Mouse (Mus musculus): ENCODE measurements around the gene Ttc29. TPM values are rescaled to one million over a fixed set of nuclear protein-coding genes. Genes with fewer than 3 reads are reported as not detected.
A peak's percentile ranks its signal among the peaks of the same experiment; 100 is the strongest.

The Ttc29 gene
- polyA plus RNA-seq, 1 experiment from 2014 or later: 0.38 TPM

DNA sequence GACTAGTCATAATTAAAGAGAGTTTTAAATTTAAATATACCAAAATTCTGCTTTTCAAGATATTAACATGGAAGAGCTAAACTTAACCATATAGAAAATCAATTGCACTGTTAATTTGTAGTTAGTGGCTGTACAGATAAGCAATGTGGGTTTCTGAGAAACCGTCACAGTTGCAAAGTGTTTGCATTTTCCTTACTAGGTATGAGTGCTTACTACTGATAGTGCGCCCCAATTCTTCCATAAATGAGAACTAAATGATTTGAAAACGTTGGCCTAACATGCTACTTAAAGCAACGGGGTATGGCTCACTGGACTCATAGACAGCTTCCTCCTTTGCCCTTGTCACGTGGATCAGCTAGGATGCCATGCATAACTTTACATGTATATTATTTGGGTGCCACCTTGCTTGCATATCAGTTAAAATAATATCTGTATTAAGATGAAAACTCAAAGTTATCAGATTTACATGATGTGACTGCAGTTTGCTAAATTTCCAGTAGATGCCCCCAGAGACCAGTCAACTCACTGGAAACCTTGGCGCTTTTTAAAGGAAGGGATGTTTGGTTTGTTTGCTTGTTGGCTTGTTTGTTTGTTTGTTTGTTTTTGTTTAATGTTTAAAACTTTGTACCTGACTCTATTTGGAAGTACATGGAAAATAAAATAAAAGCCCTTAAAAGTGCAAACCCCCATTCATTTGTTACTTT, 25.0 kb downstream of the Ttc29 start:
- ATAC-seq: no peak
- Histone ChIP-seq H3K36me3 (no peaks in the 10 kb centered on the region), H3K27me3 (no peaks in the 10 kb centered on the region), H3K9me3 (no peaks in the 10 kb centered on the region), H3K4me1 (replicated peaks) (peaks cover 4% of the 10 kb centered on the region; the same call in 1 of the 2 replicates), H3K27ac (no peak overlapping the region), H3K4me3 (replicated peaks) (no peak overlapping the region), H3K4me2 (replicated peaks) (no peak overlapping the region), H3K9ac (replicated peaks) (no peak overlapping the region)
- 62% methylated on average over 6 of the region's 6 CpGs for whole genome bisulfite sequencing

DNA sequence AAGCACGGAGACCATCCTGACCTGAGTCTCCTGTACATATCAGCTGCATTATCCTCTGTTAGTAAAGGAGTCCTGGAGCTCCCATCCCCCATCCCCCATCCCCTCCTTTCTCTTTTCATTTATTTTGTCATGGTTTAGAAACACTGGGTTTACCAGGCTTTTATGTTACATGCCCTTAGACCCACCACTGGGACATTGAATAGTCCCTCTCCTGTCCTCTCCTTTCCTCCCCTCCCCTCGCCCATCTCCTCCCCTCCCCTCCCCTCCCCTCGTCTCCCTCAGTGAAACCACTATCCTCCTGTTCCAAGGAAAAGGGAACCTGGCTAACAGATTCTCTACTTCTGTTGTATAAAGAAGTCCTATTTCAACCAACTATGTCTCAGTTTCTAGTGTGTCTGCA, 38.0 kb downstream of the Ttc29 start:
- no peaks in the 10 kb centered on the region for H3K9me3 ChIP-seq
- no peak for ATAC-seq
- no peaks in the 10 kb centered on the region for H3K4me1 ChIP-seq (replicated peaks)
- no peak overlapping the region for H3K4me2 ChIP-seq (replicated peaks)
- H3K4me3 ChIP-seq (replicated peaks): no peak overlapping the region
- no peak overlapping the region for H3K9ac ChIP-seq (replicated peaks)
- no peaks in the 10 kb centered on the region for H3K36me3 ChIP-seq
- WGBS: 17% methylated on average over 3 of the region's 3 CpGs
- no peaks in the 10 kb centered on the region for H3K27me3 ChIP-seq
- no peak overlapping the region for H3K27ac ChIP-seq

DNA sequence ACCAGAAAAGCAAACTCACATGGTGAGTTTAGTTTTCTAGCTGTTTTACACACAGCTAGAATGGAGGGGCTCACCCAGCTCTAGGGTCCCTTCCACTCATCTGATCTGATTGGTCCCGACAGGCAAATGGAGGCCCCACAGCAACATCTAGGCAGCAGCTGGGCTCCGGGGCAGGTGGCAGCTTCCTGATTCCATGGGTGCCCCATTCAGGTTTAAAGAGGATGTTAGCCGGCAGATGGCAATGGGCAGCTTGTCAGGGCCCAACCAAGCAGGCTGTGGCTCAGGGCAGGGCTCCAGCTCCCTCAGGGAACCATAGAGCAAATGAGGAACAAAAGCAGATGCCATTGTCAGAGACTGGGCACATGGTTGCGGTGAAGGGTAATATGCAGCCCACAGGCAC, 41.3 kb downstream of the Ttc29 start:
- 0 out of 2 replicates have a peak, but pooled peaks have one; percentile 45 for ATAC-seq
- Histone ChIP-seq H3K27ac (no peak overlapping the region), H3K4me2 (replicated peaks) (no peak overlapping the region), H3K9me3 (no peaks in the 10 kb centered on the region), H3K36me3 (no peaks in the 10 kb centered on the region), H3K4me3 (replicated peaks) (no peak overlapping the region), H3K9ac (replicated peaks) (no peak overlapping the region), H3K4me1 (replicated peaks) (no peaks in the 10 kb centered on the region), H3K27me3 (no peaks in the 10 kb centered on the region)
- 73% methylated on average over 4 of the region's 4 CpGs for WGBS

DNA sequence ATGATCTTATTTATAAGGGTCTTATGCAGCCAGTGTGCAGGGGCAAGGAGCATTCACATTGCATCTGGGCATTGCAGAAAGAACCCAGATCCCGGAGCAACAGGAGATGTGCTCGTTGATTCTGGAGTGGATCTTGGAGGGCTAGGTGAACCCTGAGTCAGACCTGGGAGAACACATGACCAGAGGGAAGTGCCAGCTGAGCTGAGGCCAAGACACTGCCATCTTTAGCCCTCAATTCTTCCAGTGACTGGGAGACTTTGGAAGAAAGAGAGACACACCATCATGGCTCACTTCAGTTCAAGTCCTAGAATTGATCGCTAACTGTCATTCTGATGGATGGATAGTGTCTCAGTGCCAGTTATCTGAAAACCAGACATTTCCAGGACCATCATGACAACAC, 41.9 kb downstream of the Ttc29 start:
- no peak overlapping the region for H3K27ac ChIP-seq
- no peak overlapping the region for H3K4me2 ChIP-seq (replicated peaks)
- no peak for ATAC-seq
- H3K9me3 ChIP-seq: no peaks in the 10 kb centered on the region
- H3K4me1 ChIP-seq (replicated peaks): no peaks in the 10 kb centered on the region
- WGBS: 95% methylated on average over 3 of the region's 3 CpGs
- H3K4me3 ChIP-seq (replicated peaks): no peak overlapping the region
- H3K9ac ChIP-seq (replicated peaks): no peak overlapping the region
- H3K36me3 ChIP-seq: no peaks in the 10 kb centered on the region
- no peaks in the 10 kb centered on the region for H3K27me3 ChIP-seq

DNA sequence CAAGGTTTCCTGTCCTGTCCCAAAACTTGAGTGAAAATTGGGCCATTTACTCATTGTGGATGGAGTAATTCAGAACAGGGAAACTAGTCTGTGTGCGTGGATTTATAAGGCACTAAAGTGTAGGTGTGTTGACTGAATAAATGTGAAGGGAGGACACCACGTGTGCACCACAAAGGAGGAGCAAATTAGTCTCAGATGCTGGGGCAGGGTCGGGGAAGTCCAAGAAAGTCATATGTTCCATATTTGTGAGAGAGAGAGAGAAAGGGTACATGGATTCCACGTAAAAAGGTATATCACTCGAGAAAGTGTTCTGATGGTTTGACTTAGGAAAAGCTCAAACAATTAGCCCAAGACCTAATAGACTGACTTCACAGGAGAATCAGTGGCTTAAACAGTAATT, 52.4 kb downstream of the Ttc29 start:
- ATAC-seq: no peak
- H3K9me3 ChIP-seq: no peaks in the 10 kb centered on the region
- H3K4me3 ChIP-seq (replicated peaks): no peak overlapping the region
- no peaks in the 10 kb centered on the region for H3K36me3 ChIP-seq
- H3K9ac ChIP-seq (replicated peaks): no peak overlapping the region
- H3K4me1 ChIP-seq (replicated peaks): peaks cover 7% of the 10 kb centered on the region
- H3K4me2 ChIP-seq (replicated peaks): no peak overlapping the region
- 81% methylated on average over 5 of the region's 5 CpGs for whole genome bisulfite sequencing
- no peaks in the 10 kb centered on the region for H3K27me3 ChIP-seq
- H3K27ac ChIP-seq: no peak overlapping the region

DNA sequence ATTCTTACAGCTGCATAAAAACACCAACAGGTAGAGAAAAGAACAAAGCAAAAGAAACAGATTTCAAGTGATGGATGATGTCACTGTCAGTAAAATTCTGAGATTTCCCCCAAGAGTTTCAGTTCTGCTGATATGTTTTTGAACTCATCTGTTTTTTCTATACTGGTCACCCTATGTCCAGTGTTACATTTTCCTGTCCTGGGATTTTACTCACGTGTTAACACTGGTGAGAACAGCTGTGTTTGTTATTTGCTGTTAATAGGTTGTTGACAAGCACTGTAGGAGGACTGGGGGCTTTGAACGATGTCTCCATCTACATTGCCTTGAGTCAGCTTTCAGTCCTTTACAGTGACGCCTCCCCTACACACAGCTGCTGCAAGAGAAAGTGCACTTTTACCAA, 53.1 kb downstream of the Ttc29 start:
- Histone ChIP-seq H3K4me3 (replicated peaks) (no peak overlapping the region), H3K4me2 (replicated peaks) (no peak overlapping the region), H3K4me1 (replicated peaks) (peaks cover 8% of the 10 kb centered on the region), H3K36me3 (no peaks in the 10 kb centered on the region), H3K9me3 (no peaks in the 10 kb centered on the region), H3K27ac (no peak overlapping the region), H3K9ac (replicated peaks) (no peak overlapping the region), H3K27me3 (no peaks in the 10 kb centered on the region)
- 52% methylated on average over 3 of the region's 3 CpGs for WGBS
- no peak for ATAC-seq

DNA sequence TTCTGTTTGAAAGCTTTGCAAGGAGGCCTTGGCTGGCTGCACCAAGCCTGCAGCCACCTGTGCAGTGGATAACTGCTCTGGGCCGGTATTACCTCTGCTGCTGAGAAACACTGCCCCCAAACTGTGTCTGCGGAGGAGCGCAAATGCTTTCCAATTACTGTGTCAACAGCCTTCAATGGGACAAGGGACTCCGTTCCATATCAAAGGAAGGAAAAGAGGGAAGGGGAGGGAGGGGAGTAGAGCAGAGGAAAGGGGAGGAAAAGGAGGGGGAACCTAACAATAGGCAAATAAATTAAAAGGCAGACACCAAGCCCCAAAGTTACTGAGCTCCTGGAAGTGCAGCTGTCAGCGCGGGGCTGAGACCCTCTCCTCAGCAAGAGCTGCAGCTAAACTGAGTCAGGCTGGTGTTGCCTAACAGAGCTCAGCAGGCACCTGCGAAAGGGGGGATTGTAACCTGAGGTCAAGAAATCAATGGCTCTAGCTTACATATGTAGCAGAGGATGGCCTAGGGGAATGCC, 54.9 kb downstream of the Ttc29 start:
- peaks cover 14% of the 10 kb centered on the region for H3K4me1 ChIP-seq (replicated peaks)
- H3K9ac ChIP-seq (replicated peaks): no peak overlapping the region
- peak; percentile 83 for ATAC-seq
- no peaks in the 10 kb centered on the region for H3K36me3 ChIP-seq
- H3K9me3 ChIP-seq: no peaks in the 10 kb centered on the region
- H3K4me2 ChIP-seq (replicated peaks): peak overlapping the region; percentile 24
- no peak overlapping the region for H3K4me3 ChIP-seq (replicated peaks)
- 2% methylated on average over 7 of the region's 7 CpGs for WGBS
- H3K27me3 ChIP-seq: no peaks in the 10 kb centered on the region
- no peak overlapping the region for H3K27ac ChIP-seq

DNA sequence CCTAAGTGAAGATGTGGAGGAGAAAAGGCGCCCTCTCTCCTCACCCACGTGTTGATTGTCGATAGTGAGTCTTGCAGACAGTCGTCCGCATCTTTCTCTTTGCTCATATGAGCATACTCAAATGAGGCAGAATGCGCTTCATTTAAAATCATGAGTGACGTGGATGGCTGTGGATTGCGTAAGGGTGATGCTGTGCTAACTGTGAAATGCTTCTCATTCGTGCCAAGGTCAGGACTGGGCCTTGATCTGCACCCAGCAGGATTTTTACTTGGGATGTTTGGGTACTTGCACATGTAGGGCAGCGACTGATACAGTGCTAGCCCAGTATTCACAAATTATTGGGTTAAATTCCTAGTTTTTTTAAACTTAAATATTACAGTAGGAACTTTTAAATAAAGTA, 56.2 kb downstream of the Ttc29 start:
- ATAC-seq: no peak
- no peak overlapping the region for H3K27ac ChIP-seq
- H3K9me3 ChIP-seq: no peaks in the 10 kb centered on the region
- no peak overlapping the region for H3K9ac ChIP-seq (replicated peaks)
- H3K27me3 ChIP-seq: no peaks in the 10 kb centered on the region
- H3K4me2 ChIP-seq (replicated peaks): no peak overlapping the region
- WGBS: 82% methylated on average over 10 of the region's 10 CpGs
- no peaks in the 10 kb centered on the region for H3K36me3 ChIP-seq
- H3K4me1 ChIP-seq (replicated peaks): peaks cover 14% of the 10 kb centered on the region
- no peak overlapping the region for H3K4me3 ChIP-seq (replicated peaks)

DNA sequence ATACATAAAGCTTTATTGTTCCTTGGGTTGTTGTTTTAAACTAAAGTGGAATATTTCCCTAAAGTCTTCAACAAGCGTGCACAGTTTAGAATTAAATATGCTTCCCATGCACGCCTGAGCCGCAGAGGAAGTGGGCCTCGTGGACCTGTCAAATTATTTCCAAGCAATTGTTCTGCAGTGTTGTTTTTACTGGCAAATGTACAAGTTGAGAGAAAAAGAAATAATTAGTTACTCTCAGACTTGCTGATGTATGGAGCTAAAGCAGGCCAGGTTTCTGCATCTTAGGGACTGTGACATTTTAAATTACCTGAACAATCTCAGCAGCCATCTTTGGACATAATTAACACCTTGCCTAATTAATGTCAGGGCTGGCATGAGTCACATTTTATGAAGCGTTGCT, 58.3 kb downstream of the Ttc29 start:
- Histone ChIP-seq H3K9me3 (no peaks in the 10 kb centered on the region), H3K4me1 (replicated peaks) (peaks cover 14% of the 10 kb centered on the region), H3K4me3 (replicated peaks) (no peak overlapping the region), H3K9ac (replicated peaks) (no peak overlapping the region), H3K4me2 (replicated peaks) (no peak overlapping the region), H3K36me3 (no peaks in the 10 kb centered on the region), H3K27me3 (no peaks in the 10 kb centered on the region), H3K27ac (no peak overlapping the region)
- no peak for ATAC-seq
- 64% methylated on average over 5 of the region's 5 CpGs for WGBS

DNA sequence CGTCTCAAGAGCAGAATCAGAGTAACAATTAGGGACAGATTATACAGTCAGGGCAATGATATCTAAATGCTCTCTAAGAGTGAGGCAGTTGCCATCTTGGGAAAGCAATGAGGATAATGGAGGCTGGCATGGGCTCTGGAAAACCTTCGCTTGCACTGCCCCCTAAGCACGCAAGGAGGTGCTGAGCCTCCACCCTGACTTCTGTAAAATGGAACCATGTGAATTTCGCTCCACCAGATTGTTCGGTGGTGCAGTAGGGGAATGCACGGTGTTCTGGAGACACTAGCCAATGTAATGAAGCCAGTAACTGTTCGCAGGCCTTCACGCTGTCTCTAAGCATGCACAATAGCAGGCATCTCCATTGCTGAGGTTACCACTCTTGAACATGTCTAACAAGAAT, 63.0 kb downstream of the Ttc29 start:
- 88% methylated on average over 8 of the region's 8 CpGs for WGBS
- H3K9ac ChIP-seq (replicated peaks): no peak overlapping the region
- no peak for ATAC-seq
- no peak overlapping the region for H3K4me3 ChIP-seq (replicated peaks)
- no peaks in the 10 kb centered on the region for H3K36me3 ChIP-seq
- peaks cover 7% of the 10 kb centered on the region for H3K4me1 ChIP-seq (replicated peaks)
- H3K4me2 ChIP-seq (replicated peaks): no peak overlapping the region
- H3K9me3 ChIP-seq: no peaks in the 10 kb centered on the region
- no peaks in the 10 kb centered on the region for H3K27me3 ChIP-seq
- no peak overlapping the region for H3K27ac ChIP-seq

DNA sequence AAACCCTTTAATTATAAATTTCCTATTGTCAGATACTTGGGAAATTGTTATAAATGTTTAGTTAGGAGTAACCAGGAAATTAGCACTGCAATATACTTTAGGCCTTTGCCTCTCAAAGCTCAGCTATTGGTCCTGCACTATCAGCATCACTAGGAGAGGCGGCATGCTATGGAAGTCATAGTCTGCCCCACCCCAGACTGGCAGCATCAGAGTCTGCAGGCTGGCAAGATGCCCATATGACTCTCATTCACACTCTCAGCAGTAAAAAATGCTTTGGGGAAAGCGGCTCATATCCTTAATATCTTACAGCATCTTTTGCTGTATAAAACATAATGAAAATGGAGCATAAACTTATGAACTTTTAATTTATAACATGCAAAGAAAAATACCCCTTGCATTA, 64.3 kb downstream of the Ttc29 start:
- no peaks in the 10 kb centered on the region for H3K36me3 ChIP-seq
- no peaks in the 10 kb centered on the region for H3K4me1 ChIP-seq (replicated peaks)
- no peaks in the 10 kb centered on the region for H3K9me3 ChIP-seq
- no peak overlapping the region for H3K4me2 ChIP-seq (replicated peaks)
- no peak overlapping the region for H3K4me3 ChIP-seq (replicated peaks)
- H3K27me3 ChIP-seq: no peaks in the 10 kb centered on the region
- 85% methylated on average over 2 of the region's 2 CpGs for WGBS
- H3K27ac ChIP-seq: no peak overlapping the region
- H3K9ac ChIP-seq (replicated peaks): no peak overlapping the region
- ATAC-seq: no peak

DNA sequence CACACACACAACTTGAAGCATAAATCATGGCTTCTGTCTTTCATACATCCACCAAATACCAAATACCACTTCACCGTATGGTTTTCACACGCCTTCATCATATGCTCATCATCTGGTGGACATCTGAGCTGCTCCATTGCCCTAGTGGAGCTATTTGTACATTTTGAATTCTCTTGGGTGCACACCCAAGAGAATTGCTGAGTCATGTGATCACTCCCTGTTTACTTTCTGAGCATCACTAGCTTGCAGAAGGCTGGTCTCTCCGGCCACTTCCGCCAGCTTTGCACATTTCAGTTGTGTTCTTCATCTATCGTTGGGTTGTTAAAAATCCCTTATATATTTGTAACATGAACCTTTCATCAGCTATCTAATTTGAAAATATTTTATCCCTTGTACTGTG, 65.5 kb downstream of the Ttc29 start:
- 95% methylated on average over 5 of the region's 5 CpGs for WGBS
- Histone ChIP-seq H3K27ac (no peak overlapping the region), H3K4me2 (replicated peaks) (no peak overlapping the region), H3K27me3 (no peaks in the 10 kb centered on the region), H3K36me3 (no peaks in the 10 kb centered on the region), H3K4me1 (replicated peaks) (no peaks in the 10 kb centered on the region), H3K9me3 (no peaks in the 10 kb centered on the region), H3K9ac (replicated peaks) (no peak overlapping the region), H3K4me3 (replicated peaks) (no peak overlapping the region)
- ATAC-seq: no peak

DNA sequence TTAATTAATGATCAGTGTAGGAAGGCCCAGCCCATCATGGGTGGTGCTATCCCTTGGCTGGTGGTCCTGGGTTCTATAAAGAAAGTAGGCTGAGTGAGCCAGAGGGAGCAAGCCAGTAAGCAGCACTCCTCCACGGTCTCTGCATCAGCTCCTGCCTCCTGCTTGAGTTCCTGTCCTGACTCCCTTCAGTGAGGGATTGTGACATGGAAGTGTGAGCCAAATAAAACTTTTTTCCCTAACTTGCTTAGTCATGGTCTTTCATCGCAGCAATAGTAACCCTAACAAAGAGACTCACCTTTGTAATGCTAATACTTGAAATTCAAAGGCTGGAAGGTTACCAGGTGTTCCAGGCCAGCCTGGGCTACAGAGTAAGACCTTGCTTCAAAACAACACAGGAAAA, 71.7 kb downstream of the Ttc29 start:
- Histone ChIP-seq H3K36me3 (no peaks in the 10 kb centered on the region), H3K4me1 (replicated peaks) (no peaks in the 10 kb centered on the region), H3K27ac (no peak overlapping the region), H3K27me3 (no peaks in the 10 kb centered on the region), H3K4me2 (replicated peaks) (no peak overlapping the region), H3K9me3 (no peaks in the 10 kb centered on the region), H3K9ac (replicated peaks) (no peak overlapping the region), H3K4me3 (replicated peaks) (no peak overlapping the region)
- no peak for ATAC-seq
- 68% methylated on average over 2 of the region's 2 CpGs for WGBS

Measured in midbrain, embryonic 13.5 days (tissue).